Mouse (Mus musculus): ENCODE data around the gene Rbfox3. TPM values are rescaled to one million over a fixed set of nuclear protein-coding genes. Genes with fewer than 3 reads are reported as not detected.

Gene Rbfox3
- polyA plus RNA-seq, 1 experiment from 2014 or later = 77.9 TPM

DNA sequence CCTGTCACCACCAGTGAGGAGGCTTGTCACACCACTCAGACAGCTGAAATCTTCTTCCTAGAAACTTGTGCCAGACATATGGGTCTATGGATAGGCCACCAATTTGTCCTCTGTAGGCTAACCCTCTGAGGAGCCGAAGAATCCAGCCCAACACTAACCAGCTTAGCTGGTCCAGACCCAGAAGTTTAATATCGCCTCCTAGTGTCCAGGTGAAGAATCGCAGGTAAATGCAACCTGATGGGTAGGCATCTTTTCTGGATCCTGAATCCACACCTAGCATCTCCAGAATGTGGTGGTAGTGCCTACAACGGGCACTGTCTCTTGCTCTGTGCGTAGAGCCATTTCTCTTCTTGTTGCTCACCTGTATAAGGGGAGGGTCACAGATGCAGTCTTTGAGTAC is 391.1 kb downstream of the Rbfox3 start:
- Histone ChIP-seq H3K4me1 (replicated peaks) (peaks cover 22% of the 10 kb centered on the region), H3K4me2 (no peak overlapping the region), H3K9me3 (no peaks in the 10 kb centered on the region), H3K4me3 (no peak overlapping the region), H3K9ac (no peak overlapping the region), H3K27ac (replicated peaks) (no peak overlapping the region), H3K36me3 (no peaks in the 10 kb centered on the region), H3K27me3 (no peaks in the 10 kb centered on the region)
- no peak for ATAC-seq (ENCODE audit: low FRiP score, low read depth)
- 64% methylated on average over 5 of the region's 5 CpGs for WGBS

DNA sequence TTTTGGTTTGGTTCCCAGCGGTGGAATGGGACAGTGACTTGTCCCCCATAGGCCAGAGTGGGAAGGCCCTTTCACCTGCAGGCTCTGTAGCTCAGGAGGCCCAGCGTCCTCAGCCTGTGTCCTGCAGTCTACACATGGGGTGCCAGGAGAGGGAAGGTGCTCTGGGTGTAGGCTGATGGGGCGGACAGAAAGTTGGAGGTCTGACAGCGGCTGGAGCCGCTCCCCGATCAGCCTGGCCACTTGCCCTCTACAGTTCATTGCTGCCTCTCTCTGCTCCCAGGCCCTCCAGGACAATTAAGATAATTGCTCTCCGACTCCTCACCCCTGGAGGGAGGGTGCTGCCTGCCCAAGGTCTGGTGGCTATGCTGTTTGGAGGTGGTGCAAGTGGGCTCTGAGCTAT is 392.7 kb downstream of the Rbfox3 start:
- Histone ChIP-seq H3K9ac (no peak overlapping the region), H3K4me3 (no peak overlapping the region), H3K9me3 (no peaks in the 10 kb centered on the region), H3K27me3 (no peaks in the 10 kb centered on the region), H3K4me2 (no peak overlapping the region), H3K36me3 (no peaks in the 10 kb centered on the region), H3K27ac (replicated peaks) (no peak overlapping the region), H3K4me1 (replicated peaks) (0 out of 2 replicates have a peak, but pooled peaks cover 7% of the 10 kb centered on the region)
- ATAC-seq (ENCODE audit: low FRiP score, low read depth) = no peak
- 73% methylated on average over 7 of the region's 7 CpGs for WGBS

DNA sequence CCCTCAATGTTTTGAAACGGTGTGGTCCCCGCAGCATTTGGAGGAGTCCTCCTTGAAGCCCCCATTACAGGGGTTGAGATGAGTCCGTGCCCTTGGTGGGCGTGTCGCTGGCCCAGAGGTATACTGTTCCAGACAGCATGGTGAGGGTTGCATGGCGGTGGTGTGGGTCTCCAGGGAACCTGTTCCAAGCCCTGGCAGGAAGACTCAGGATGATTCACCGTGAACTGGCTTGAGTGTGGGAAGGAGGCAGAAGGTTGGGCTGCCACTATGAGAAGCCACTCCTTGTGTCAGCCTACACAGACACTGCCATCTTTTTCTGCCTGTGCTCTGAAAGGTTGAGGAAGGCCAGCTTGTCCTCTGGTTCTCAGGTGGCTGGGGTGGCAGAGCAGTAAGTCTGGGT is 393.5 kb downstream of the Rbfox3 start:
- H3K4me3 ChIP-seq = no peak overlapping the region
- WGBS = 84% methylated on average over 7 of the region's 7 CpGs
- H3K9ac ChIP-seq = no peak overlapping the region
- no peaks in the 10 kb centered on the region for H3K27me3 ChIP-seq
- peaks cover 12% of the 10 kb centered on the region for H3K4me1 ChIP-seq (replicated peaks)
- H3K9me3 ChIP-seq = no peaks in the 10 kb centered on the region
- no peaks in the 10 kb centered on the region for H3K36me3 ChIP-seq
- no peak for ATAC-seq (ENCODE audit: low FRiP score, low read depth)
- H3K4me2 ChIP-seq = no peak overlapping the region
- no peak overlapping the region for H3K27ac ChIP-seq (replicated peaks)

GRCm38 (mm10) chr11:118512257-118512910 is 399.0 kb downstream of the Rbfox3 start:
- peak; percentile 63 for ATAC-seq (ENCODE audit: low FRiP score, low read depth)
- no peak overlapping the region for H3K4me3 ChIP-seq
- H3K9ac ChIP-seq = no peak overlapping the region
- H3K36me3 ChIP-seq = no peaks in the 10 kb centered on the region
- H3K27ac ChIP-seq (replicated peaks) = peak overlapping the region; percentile 73
- peaks cover 33% of the 10 kb centered on the region for H3K4me1 ChIP-seq (replicated peaks)
- no peaks in the 10 kb centered on the region for H3K27me3 ChIP-seq
- 0 out of 2 replicates have a peak overlapping the region, but pooled peaks have one; percentile 14 for H3K4me2 ChIP-seq
- WGBS = 27% methylated on average over 12 of the region's 15 CpGs
- no peaks in the 10 kb centered on the region for H3K9me3 ChIP-seq

DNA sequence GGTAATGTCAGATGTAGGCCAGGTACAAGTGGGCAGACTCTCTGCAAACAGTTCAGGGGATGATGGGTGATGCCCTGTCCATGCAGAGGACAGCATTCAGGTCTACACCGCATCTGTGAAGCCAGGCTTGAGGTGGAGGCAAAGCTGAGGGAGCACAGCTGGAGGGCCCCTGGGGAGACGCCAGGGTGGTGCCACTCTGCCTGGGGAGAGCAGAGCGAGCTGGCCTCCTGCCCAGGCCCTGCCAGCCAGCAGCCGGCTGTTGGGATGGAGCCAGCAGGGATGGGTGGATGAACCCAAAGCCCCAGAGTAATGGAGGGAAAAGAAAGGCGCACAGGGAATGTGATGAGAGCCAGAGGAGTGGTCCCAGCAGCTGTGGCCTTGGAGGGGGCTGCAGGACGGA is 399.5 kb downstream of the Rbfox3 start:
- WGBS = 25% methylated on average over 6 of the region's 6 CpGs
- Histone ChIP-seq H3K4me2 (0 out of 2 replicates have a peak overlapping the region, but pooled peaks have one; percentile 14), H3K36me3 (no peaks in the 10 kb centered on the region), H3K9ac (no peak overlapping the region), H3K27me3 (no peaks in the 10 kb centered on the region), H3K4me3 (no peak overlapping the region), H3K9me3 (no peaks in the 10 kb centered on the region), H3K27ac (replicated peaks) (peak overlapping the region; percentile 73), H3K4me1 (replicated peaks) (peaks cover 30% of the 10 kb centered on the region)
- ATAC-seq (ENCODE audit: low FRiP score, low read depth) = peak; percentile 35; the same call in 1 of the 2 replicates

DNA sequence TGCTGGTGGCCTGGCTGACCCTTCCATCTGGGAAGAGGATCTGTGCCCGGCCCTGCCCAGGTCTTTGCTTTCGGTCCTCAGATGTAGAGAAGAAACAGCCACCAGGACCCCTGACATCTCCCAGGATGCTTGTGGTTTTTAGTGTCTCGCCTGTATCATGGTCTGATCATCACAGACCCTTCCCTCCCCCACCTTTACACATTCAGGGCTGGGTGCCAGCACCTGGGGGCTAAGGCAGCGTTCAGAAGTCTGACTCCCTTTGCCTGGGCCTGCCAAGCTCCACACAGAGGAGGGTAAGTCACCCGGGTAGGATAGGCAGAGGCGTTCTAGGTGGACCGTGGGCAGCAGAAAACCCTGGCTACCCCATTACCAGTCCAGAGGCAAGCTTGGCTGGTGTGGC is 403.1 kb downstream of the Rbfox3 start:
- H3K4me2 ChIP-seq = no peak overlapping the region
- ATAC-seq (ENCODE audit: low FRiP score, low read depth) = no peak
- no peaks in the 10 kb centered on the region for H3K9me3 ChIP-seq
- no peaks in the 10 kb centered on the region for H3K36me3 ChIP-seq
- no peak overlapping the region for H3K9ac ChIP-seq
- H3K27ac ChIP-seq (replicated peaks) = no peak overlapping the region
- no peak overlapping the region for H3K4me3 ChIP-seq
- WGBS = 76% methylated on average over 7 of the region's 7 CpGs
- peaks cover 33% of the 10 kb centered on the region for H3K4me1 ChIP-seq (replicated peaks)
- H3K27me3 ChIP-seq = no peaks in the 10 kb centered on the region

DNA sequence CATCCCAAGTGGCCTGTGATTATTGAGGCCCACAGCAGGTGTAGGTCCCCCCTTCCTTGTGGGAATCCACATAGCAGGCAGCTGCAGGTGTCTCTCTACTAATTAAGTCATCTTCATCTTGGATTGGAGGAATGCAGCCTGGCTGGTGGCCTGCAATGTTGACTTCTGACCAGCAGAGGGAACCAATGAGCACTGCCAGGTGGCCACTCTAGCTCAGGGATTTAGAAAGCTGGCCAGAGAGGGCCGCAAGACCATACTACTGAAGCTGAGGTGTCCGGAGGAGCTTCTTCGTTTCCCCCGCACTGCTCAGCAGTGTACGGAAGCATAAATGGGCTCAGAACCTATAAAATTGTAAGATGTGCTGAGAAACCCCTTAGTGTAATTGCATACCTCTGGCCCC is 403.5 kb downstream of the Rbfox3 start:
- Histone ChIP-seq H3K27ac (replicated peaks) (no peak overlapping the region), H3K4me2 (no peak overlapping the region), H3K27me3 (no peaks in the 10 kb centered on the region), H3K9ac (no peak overlapping the region), H3K36me3 (no peaks in the 10 kb centered on the region), H3K9me3 (no peaks in the 10 kb centered on the region), H3K4me3 (no peak overlapping the region), H3K4me1 (replicated peaks) (peaks cover 33% of the 10 kb centered on the region)
- 33% methylated on average over 5 of the region's 5 CpGs for WGBS
- no peak for ATAC-seq (ENCODE audit: low FRiP score, low read depth)

GRCm38 (mm10) chr11:118507095-118507494 is 404.3 kb downstream of the Rbfox3 start:
- H3K4me2 ChIP-seq = no peak overlapping the region
- no peak overlapping the region for H3K27ac ChIP-seq (replicated peaks)
- no peaks in the 10 kb centered on the region for H3K9me3 ChIP-seq
- H3K9ac ChIP-seq = no peak overlapping the region
- 92% methylated on average over 6 of the region's 6 CpGs for WGBS
- no peak for ATAC-seq (ENCODE audit: low FRiP score, low read depth)
- H3K36me3 ChIP-seq = no peaks in the 10 kb centered on the region
- H3K4me1 ChIP-seq (replicated peaks) = peaks cover 25% of the 10 kb centered on the region
- no peak overlapping the region for H3K4me3 ChIP-seq
- no peaks in the 10 kb centered on the region for H3K27me3 ChIP-seq

- WGBS = 64% methylated on average over 5 of the region's 5 CpGs
- peaks cover 21% of the 10 kb centered on the region for H3K4me1 ChIP-seq (replicated peaks)
- ATAC-seq (ENCODE audit: low FRiP score, low read depth) = no peak
- no peaks in the 10 kb centered on the region for H3K9me3 ChIP-seq
- no peak overlapping the region for H3K9ac ChIP-seq
- H3K27me3 ChIP-seq = no peaks in the 10 kb centered on the region
- no peak overlapping the region for H3K4me2 ChIP-seq
- H3K4me3 ChIP-seq = no peak overlapping the region
- H3K27ac ChIP-seq (replicated peaks) = no peak overlapping the region
- H3K36me3 ChIP-seq = no peaks in the 10 kb centered on the region
These were observed 407.3 kb downstream of the Rbfox3 start for GRCm38 (mm10) chr11:118504180-118504454.

DNA sequence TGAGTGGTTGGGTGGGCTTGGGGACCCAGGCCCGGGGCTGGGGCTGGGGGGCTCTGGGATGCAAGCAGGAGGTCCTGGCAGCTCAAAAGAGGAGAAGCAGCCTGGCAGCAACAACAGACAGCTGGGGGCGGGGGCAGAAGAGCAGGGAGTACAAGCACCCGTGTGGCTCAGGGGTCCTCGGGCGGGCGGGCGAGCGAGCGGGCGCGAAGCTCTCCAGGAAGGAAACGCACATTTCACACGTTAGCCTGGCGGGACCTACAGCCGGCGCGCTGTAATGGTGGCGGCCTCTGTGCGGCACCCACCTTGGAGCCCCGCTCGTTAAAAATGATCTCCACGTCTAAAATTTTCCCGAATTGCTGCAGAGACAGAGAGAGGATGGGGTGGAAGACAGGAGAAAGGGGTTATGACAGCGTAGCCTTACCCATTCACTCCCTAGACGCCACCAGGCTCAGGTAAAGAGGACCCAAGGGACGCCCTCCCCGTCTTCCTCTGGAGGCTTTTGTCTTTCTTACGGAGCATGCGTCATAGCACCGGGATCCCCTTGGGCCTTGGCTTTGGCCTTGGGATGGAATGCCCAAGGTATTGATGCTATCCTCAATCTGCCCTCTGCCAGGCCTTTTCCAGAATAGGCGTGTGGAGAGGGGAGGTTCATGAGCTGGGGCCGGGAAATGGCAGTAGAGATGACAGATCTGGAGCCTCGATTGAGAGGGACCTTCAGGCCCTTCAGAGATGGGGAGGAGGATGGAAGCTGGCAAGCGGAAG is 407.8 kb downstream of the Rbfox3 start:
- Histone ChIP-seq H3K36me3 (no peaks in the 10 kb centered on the region), H3K4me1 (replicated peaks) (peaks cover 21% of the 10 kb centered on the region), H3K4me3 (no peak overlapping the region), H3K9ac (no peak overlapping the region), H3K9me3 (no peaks in the 10 kb centered on the region), H3K4me2 (peak overlapping the region; percentile 9; the same call in 1 of the 2 replicates), H3K27me3 (no peaks in the 10 kb centered on the region), H3K27ac (replicated peaks) (no peak overlapping the region)
- ATAC-seq (ENCODE audit: low FRiP score, low read depth) = no peak
- WGBS = 29% methylated on average over 34 of the region's 34 CpGs

DNA sequence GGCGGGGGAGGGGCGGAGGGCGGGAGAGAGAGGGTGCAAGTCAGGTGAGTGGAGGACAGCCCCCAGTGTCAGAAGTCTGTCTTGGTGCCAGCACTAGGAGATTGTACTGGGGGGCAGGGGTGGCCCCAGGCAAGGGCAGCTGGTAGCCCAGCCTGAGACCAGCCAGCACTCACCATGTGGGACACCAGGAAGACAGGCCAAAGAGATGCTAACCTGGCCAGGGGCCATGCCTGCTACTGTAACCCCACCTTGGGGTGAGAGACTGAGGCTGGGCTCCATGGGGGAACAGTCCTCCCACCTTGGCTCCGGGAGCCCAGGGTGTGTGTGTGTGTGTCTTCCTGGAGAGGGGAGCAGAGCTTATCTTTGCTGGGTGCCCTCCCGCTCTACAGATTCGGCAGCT is 408.4 kb downstream of the Rbfox3 start:
- Histone ChIP-seq H3K4me3 (no peak overlapping the region), H3K9ac (no peak overlapping the region), H3K27ac (replicated peaks) (no peak overlapping the region), H3K36me3 (no peaks in the 10 kb centered on the region), H3K9me3 (no peaks in the 10 kb centered on the region), H3K4me1 (replicated peaks) (peaks cover 16% of the 10 kb centered on the region), H3K27me3 (no peaks in the 10 kb centered on the region), H3K4me2 (no peak overlapping the region)
- WGBS = 68% methylated on average over 6 of the region's 6 CpGs
- no peak for ATAC-seq (ENCODE audit: low FRiP score, low read depth)

DNA sequence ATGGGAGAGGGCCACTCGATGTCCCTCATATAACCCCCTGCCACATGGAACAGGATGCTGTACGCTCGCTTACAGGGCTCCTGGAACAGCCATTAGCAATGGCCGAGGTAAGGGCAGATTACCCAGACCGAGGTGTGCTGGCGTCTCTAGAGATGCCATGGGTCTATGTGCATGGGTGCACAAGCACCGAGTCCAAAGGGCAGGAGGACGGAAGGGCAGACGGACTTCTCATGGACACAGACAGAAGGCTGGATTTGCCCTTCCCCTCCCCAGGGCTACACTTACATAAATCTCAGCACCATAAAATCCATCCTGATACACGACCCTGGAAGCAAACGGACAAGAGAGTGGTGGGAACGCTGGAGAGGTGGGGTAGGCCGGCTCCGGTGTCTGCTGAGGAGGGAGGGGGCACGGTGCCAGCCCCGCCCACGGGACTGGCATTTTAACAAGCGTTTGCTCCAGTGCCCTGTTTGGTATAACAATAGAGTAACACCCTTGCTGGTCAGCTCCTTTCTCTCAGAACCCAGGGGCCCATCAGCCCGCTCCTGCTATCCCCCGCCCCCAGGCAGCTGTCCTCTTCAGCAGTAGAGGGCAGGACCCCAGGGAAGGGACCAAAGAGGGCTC is 415.2 kb downstream of the Rbfox3 start:
- no peaks in the 10 kb centered on the region for H3K36me3 ChIP-seq
- no peak overlapping the region for H3K4me3 ChIP-seq
- no peak for ATAC-seq (ENCODE audit: low FRiP score, low read depth)
- peaks cover 8% of the 10 kb centered on the region for H3K4me1 ChIP-seq (replicated peaks)
- no peak overlapping the region for H3K9ac ChIP-seq
- H3K27ac ChIP-seq (replicated peaks) = no peak overlapping the region
- H3K27me3 ChIP-seq = no peaks in the 10 kb centered on the region
- H3K4me2 ChIP-seq = no peak overlapping the region
- 52% methylated on average over 20 of the region's 20 CpGs for WGBS
- no peaks in the 10 kb centered on the region for H3K9me3 ChIP-seq

Measured in hindbrain, embryonic 15.5 days (tissue).